Mouse (Mus musculus) heart, adult 2 months (tissue): ENCODE measurements at regions not wholly inside any gene's neighbourhood (a gene's known extent, or its start where the extent isn't known, plus 50 kb on each side); places are given as distances from the start of the nearest gene placed in this dataset.

Experiments
- EP300 ChIP-seq: fragments of 200-500 bp; IDR thresholded peaks from 2 replicates; pipeline ENCODE4 v1.6.1; 2011; ENCODE audit warnings: low read depth, low read length, control low read depth; ENCODE audit not compliant: insufficient read depth
- POLR2A ChIP-seq: fragments of 200-500 bp; IDR thresholded peaks from 2 replicates; pipeline ENCODE4 v1.6.1; 2011; ENCODE audit warnings: mild to moderate bottlenecking, low read depth, low read length, control low read depth; ENCODE audit not compliant: insufficient read depth

GRCm38 (mm10) chr1:83505386-83505785 lies 97.4 kb upstream of the Sphkap start:
- TF ChIP-seq EP300, result no peak
- TF ChIP-seq POLR2A, result no peak
